Mouse (Mus musculus) heart, embryonic 10.5 days (tissue): Measurements from ENCODE around the gene Ptger2. TPM values are rescaled to one million over a fixed set of nuclear protein-coding genes. Genes with fewer than 3 reads are reported as not detected.

Source experiments
- microRNA counts: library from miRNA; unstranded; fragments of <30 nt; microRNA quantifications from one replicate; lab custom pipeline; 2017
- microRNA-seq: library from miRNA; unstranded; fragments of <30 nt; microRNA quantifications from one replicate; pipeline ENCODE4, GENCODE M21; 2017
- polyA plus RNA-seq: library from polyadenylated mRNA; unstranded; fragments of >200 nt; fragmentation: Nextera tagmentation; extraction: Ambion mirVana; gene quantifications from 2 replicates; pipeline ENCODE4 v1.2.1, GENCODE M21; 2016

Gene Ptger2
- polyA plus RNA-seq, 1 experiment from 2014 or later, result not detected

MicroRNA genes within 50 kb of the gene (microRNA counts, 519-probe panel; counts per million panel counts)
- microRNA mmu-miR-327 (lab: Ali Mortazavi, UCI), result not detected

Small RNAs within 50 kb of the gene (microRNA-seq; reads per million reads assigned to microRNA genes)
- gene Mir327, result not detected

Other genes starting within 250 kb of the Ptger2 start
- gene Gm8267, start 237.9 kb upstream of the Ptger2 start, polyA plus RNA-seq, result not detected in 2 replicates
- 0.04 TPM in 1 of 2 replicates, not detected in the other for gene Ptgdr, start 128.8 kb upstream of the Ptger2 start, polyA plus RNA-seq
- 3.2 and 3.3 TPM in 2 replicates for gene Gpr137c, start 231.5 kb downstream of the Ptger2 start, polyA plus RNA-seq
- 9.9 and 10.9 TPM in 2 replicates for gene Txndc16, start 232.1 kb downstream of the Ptger2 start, polyA plus RNA-seq